Mouse (Mus musculus) small intestine, adult 2 months (tissue): ENCODE results near the gene Rce1. TPM values are rescaled to one million over a fixed set of nuclear protein-coding genes. Genes with fewer than 3 reads are reported as not detected.

ENCODE experiments used
- H3K27ac ChIP-seq: fragments of 200-500 bp; 2 replicates; pipeline ENCODE4 v1.5.1; 2012; ENCODE audit warnings: low read depth, low read length, control low read depth, inconsistent platforms; ENCODE audit not compliant: insufficient read depth
- H3K27me3 ChIP-seq: fragments of 200-500 bp; 2 replicates; pipeline ENCODE4 v1.6.1; 2012; ENCODE audit warnings: mild to moderate bottlenecking, moderate library complexity, low read length, inconsistent platforms; ENCODE audit not compliant: control insufficient read depth, insufficient read depth
- H3K36me3 ChIP-seq: fragments of 200-500 bp; 2 replicates; pipeline ENCODE4 v1.6.1; 2012; ENCODE audit warnings: mild to moderate bottlenecking, low read length, control low read depth, inconsistent platforms; ENCODE audit not compliant: control insufficient read depth, insufficient read depth
- H3K4me1 ChIP-seq: fragments of 200-500 bp; 2 replicates; pipeline ENCODE4 v1.6.1; 2012; ENCODE audit warnings: low read length, inconsistent platforms, mixed read lengths; ENCODE audit not compliant: control insufficient read depth, insufficient read depth, insufficient read length
- H3K4me3 ChIP-seq: fragments of 200-500 bp; 2 replicates; pipeline ENCODE4 v1.5.1; 2012; ENCODE audit warnings: low read depth, mild to moderate bottlenecking, control low read depth, inconsistent platforms, low read length, moderate library complexity
- CTCF ChIP-seq: fragments of 200-500 bp; IDR thresholded peaks from 2 replicates; pipeline ENCODE4 v1.5.1; 2012; ENCODE audit warnings: low read depth, mild to moderate bottlenecking, control low read depth, inconsistent platforms, low read length, moderate library complexity, mixed read lengths; ENCODE audit not compliant: insufficient replicate concordance, insufficient read length; ENCODE audit errors: extremely low read depth
- POLR2A ChIP-seq: fragments of 200-500 bp; IDR thresholded peaks from 2 replicates; pipeline ENCODE4 v1.6.1; 2012; ENCODE audit warnings: low read depth, mild to moderate bottlenecking, control low read depth, inconsistent platforms, low read length, moderate library complexity
- WGBS: fragments of 180-500 bp; shearing (Covaris S2); methylation state at CpG from one replicate; pipeline ENCODE4 v1.1.7; 2018; 5-methylcytosine and 5-hydroxymethylcytosine counted together
- polyA plus RNA-seq: library from polyadenylated mRNA; depleted of rRNA; stranded (reverse); fragments of >200 nt; gene quantifications from 2 replicates; pipeline ENCODE4 v1.2.3, GENCODE M21; 2012

Rce1 gene
- polyA plus RNA-seq, 1 experiment: 97.5 TPM

- WGBS: 32% methylated on average over 24 of the region's 24 CpGs
- H3K27ac ChIP-seq: no peak overlapping the region
These were observed 21.4 kb downstream of the Rce1 start for GRCm38 (mm10) chr19:4603801-4604723.

GRCm38 (mm10) chr19:4602459-4602858 is 23.0 kb downstream of the Rce1 start:
- Histone ChIP-seq H3K4me1 (peaks cover 8% of the 10 kb centered on the region), H3K27me3 (no peaks in the 10 kb centered on the region), H3K36me3 (no peaks in the 10 kb centered on the region), H3K4me3 (no peak overlapping the region), H3K27ac (no peak overlapping the region)
- 93% methylated on average over 20 of the region's 20 CpGs for WGBS
- TF ChIP-seq POLR2A (no peak), CTCF (no peak)

More at GRCm38 (mm10) chr19:4603801-4604723, 21.4 kb downstream of the Rce1 start:
- Histone ChIP-seq H3K27me3 (no peaks in the 10 kb centered on the region), H3K36me3 (no peaks in the 10 kb centered on the region), H3K4me1 (peaks cover 13% of the 10 kb centered on the region), H3K4me3 (no peak overlapping the region)
- peak; percentile 55; the same call in 1 of the 2 replicates for TF ChIP-seq CTCF
- no peak for TF ChIP-seq POLR2A

DNA sequence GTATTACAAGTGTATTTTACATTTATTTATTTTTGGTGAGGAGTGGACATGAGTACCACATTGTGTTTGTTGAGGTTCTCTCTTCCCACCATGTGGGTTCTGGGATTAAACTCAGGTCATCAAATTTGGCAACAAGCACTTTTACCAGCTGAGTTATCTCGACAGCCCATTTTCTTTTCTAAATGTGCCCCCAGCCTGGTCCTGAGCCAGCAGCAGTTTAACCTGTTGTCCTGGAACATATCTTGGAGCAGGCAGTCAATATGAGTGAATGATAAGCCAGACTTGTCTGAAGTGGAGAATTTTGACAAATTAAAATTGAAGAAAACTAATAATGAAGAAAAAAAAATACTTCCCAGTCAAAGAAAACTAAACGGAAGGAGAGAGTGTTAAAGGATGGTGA is 29.4 kb downstream of the Rce1 start:
- WGBS: 66% methylated on average over 2 of the region's 2 CpGs
- H3K27ac ChIP-seq: no peak overlapping the region
- H3K27me3 ChIP-seq: no peaks in the 10 kb centered on the region
- no peak overlapping the region for H3K4me3 ChIP-seq
- H3K4me1 ChIP-seq: peaks cover 7% of the 10 kb centered on the region
- TF ChIP-seq CTCF (no peak), POLR2A (no peak)
- no peaks in the 10 kb centered on the region for H3K36me3 ChIP-seq

- peaks cover 7% of the 10 kb centered on the region for H3K4me1 ChIP-seq
- 37% methylated on average over 7 of the region's 7 CpGs for WGBS
These were observed 31.5 kb downstream of the Rce1 start for GRCm38 (mm10) chr19:4593792-4594522.

GRCm38 (mm10) chr19:4590025-4590424 is 35.4 kb downstream of the Rce1 start:
- Histone ChIP-seq H3K36me3 (no peaks in the 10 kb centered on the region), H3K27me3 (no peaks in the 10 kb centered on the region), H3K4me3 (no peak overlapping the region), H3K27ac (0 out of 2 replicates have a peak overlapping the region, but pooled peaks have one; percentile 16), H3K4me1 (peaks cover 4% of the 10 kb centered on the region)
- 33% methylated on average over 3 of the region's 3 CpGs for WGBS
- TF ChIP-seq CTCF: no peak

More at GRCm38 (mm10) chr19:4593792-4594522, 31.5 kb downstream of the Rce1 start:
- H3K4me3 ChIP-seq: no peak overlapping the region
- no peak for TF ChIP-seq CTCF
- no peak for TF ChIP-seq POLR2A
- H3K27ac ChIP-seq: peak overlapping the region; percentile 56; the same call in 1 of the 2 replicates
- H3K27me3 ChIP-seq: no peaks in the 10 kb centered on the region
- H3K36me3 ChIP-seq: no peaks in the 10 kb centered on the region

- no peak overlapping the region for H3K4me3 ChIP-seq
- peak; percentile 39; the same call in 1 of the 2 replicates for TF ChIP-seq CTCF
- TF ChIP-seq POLR2A: no peak
- H3K4me1 ChIP-seq: peaks cover 1% of the 10 kb centered on the region
- no peak overlapping the region for H3K27ac ChIP-seq
- H3K27me3 ChIP-seq: no peaks in the 10 kb centered on the region
- H3K36me3 ChIP-seq: no peaks in the 10 kb centered on the region
- 71% methylated on average over 1 of the region's 1 CpGs for WGBS
These were observed 36.4 kb downstream of the Rce1 start for GRCm38 (mm10) chr19:4589081-4589480.

DNA sequence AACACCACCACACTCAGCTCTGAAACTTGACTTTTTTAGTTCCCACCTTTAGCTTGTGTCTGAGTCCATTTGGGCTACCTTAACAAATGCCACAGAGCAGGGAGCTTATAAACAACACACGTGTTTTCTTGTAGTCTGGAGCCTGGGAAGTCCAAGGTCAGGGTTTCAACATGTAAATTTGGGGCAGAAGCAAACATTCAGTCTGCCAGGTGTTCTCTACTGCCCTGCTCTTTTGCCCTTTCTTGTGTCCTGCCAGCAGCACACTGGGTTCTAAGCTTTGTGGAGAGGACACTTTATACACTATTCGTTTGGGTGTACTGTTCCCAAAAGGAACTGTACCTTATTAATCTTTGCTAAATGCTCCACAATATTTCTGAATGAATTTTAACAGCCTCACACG is 37.0 kb downstream of the Rce1 start:
- Histone ChIP-seq H3K36me3 (no peaks in the 10 kb centered on the region), H3K4me3 (no peak overlapping the region), H3K27me3 (no peaks in the 10 kb centered on the region), H3K27ac (no peak overlapping the region), H3K4me1 (no peaks in the 10 kb centered on the region; the same call in 1 of the 2 replicates)
- TF ChIP-seq POLR2A (no peak), CTCF (no peak)
- WGBS: 53% methylated on average over 3 of the region's 3 CpGs
